ENCODE assay signal across 8 mouse cellular contexts in genomic region chr3:97867221-97868023, GRCm38 (mm10). TPM values are rescaled to one million over a fixed set of nuclear protein-coding genes. Genes with fewer than 3 reads are reported as not detected.
DNase-seq lines count a peak whose midpoint lies in the region; ATAC-seq and TF ChIP-seq lines count a peak whose summit lies in the region.

No protein-coding gene starts in this region.

- peaks cover 2% of the 10 kb centered on the region; the same call in 1 of the 2 replicates for H3K4me1 ChIP-seq in cerebellum, adult 2 months (ENCODE audit: control insufficient read depth, insufficient read depth, low read length)
- H3K4me1 ChIP-seq in limb, embryonic 12.5 days (replicated peaks): peaks cover 12% of the 10 kb centered on the region
- H3K4me1 ChIP-seq in neural tube, embryonic 13.5 days (replicated peaks): peaks cover 11% of the 10 kb centered on the region

- peak; percentile 25 to 39; a peak in 3 of 4 replicates for ATAC-seq in hematopoietic stem cell, adult 5-6 weeks (replicated peaks in 1 of 2; ENCODE audit: insufficient read depth in 1 of 2, low FRiP score in 2 of 2, low TSS enrichment in 1 of 2, low read depth in 1 of 2, poor library complexity in 2 of 2, severe bottlenecking in 2 of 2)
- peak; percentile 47; the same call in 1 of the 2 replicates for ATAC-seq in limb, embryonic 12.5 days (ENCODE audit: insufficient number of reproducible peaks, insufficient read depth, low FRiP score, low TSS enrichment, low read depth)
- ATAC-seq in neural tube, embryonic 13.5 days (ENCODE audit: low read depth): peak; percentile 79

- peak in 1 of 2 experiments; percentile 36 for DNase-seq in cerebellum, adult 2 months
- DNase-seq in cerebellum, adult 11-12 months: no peak
- DNase-seq in urinary bladder, postnatal 14 days (ENCODE audit: low spot score): peak; percentile 4
- no peak for DNase-seq in urinary bladder, postnatal 4 days (ENCODE audit: low spot score in 2 of 2)
- DNase-seq in natural killer cell, adult 2 months (ENCODE audit: low spot score in 2 of 2): no peak

- H3K36me3 ChIP-seq in limb, embryonic 12.5 days: no peaks in the 10 kb centered on the region
- no peaks in the 10 kb centered on the region for H3K36me3 ChIP-seq in neural tube, embryonic 13.5 days

- peak overlapping the region; percentile 76 for H3K4me3 ChIP-seq in cerebellum, adult 2 months (replicated peaks; ENCODE audit: insufficient read depth, low read depth, low read length)
- peak overlapping the region; percentile 52 for H3K4me3 ChIP-seq in limb, embryonic 12.5 days (replicated peaks)
- peak overlapping the region; percentile 54 for H3K4me3 ChIP-seq in neural tube, embryonic 13.5 days

- WGBS in cerebellum, adult 2 months: 9% methylated on average over 28 of the region's 28 CpGs
- WGBS in limb, embryonic 12.5 days: 3% methylated on average over 28 of the region's 28 CpGs
- 3% methylated on average over 27 of the region's 28 CpGs for WGBS in neural tube, embryonic 13.5 days

- no peak for TF ChIP-seq POLR2A in cerebellum, adult 2 months (IDR thresholded peaks at IDR 0.05; ENCODE audit: borderline replicate concordance, insufficient read depth, low read length)

- H3K27me3 ChIP-seq in cerebellum, adult 2 months (ENCODE audit: control insufficient read depth, insufficient read depth, low read length): no peaks in the 10 kb centered on the region
- H3K27me3 ChIP-seq in limb, embryonic 12.5 days: peaks cover 51% of the 10 kb centered on the region
- H3K27me3 ChIP-seq in neural tube, embryonic 13.5 days: peaks cover 39% of the 10 kb centered on the region

- H3K9ac ChIP-seq in limb, embryonic 12.5 days (replicated peaks): peak overlapping the region; percentile 61
- peak overlapping the region; percentile 75 for H3K9ac ChIP-seq in neural tube, embryonic 13.5 days

- H3K27ac ChIP-seq in cerebellum, adult 2 months (ENCODE audit: insufficient read depth, low read length): peak overlapping the region; percentile 31; the same call in 1 of the 2 replicates
- H3K27ac ChIP-seq in limb, embryonic 12.5 days: no peak overlapping the region
- H3K27ac ChIP-seq in neural tube, embryonic 13.5 days (replicated peaks): peak overlapping the region; percentile 33

- H3K9me3 ChIP-seq in limb, embryonic 12.5 days: no peaks in the 10 kb centered on the region
- H3K9me3 ChIP-seq in neural tube, embryonic 13.5 days: no peaks in the 10 kb centered on the region

- H3K4me2 ChIP-seq in limb, embryonic 12.5 days: peak overlapping the region; percentile 96
- peak overlapping the region; percentile 83 for H3K4me2 ChIP-seq in neural tube, embryonic 13.5 days

- no peak for TF ChIP-seq CTCF in cerebellum, adult 2 months (IDR thresholded peaks at IDR 0.05; ENCODE audit: borderline replicate concordance, insufficient read depth, low read depth, low read length)

RNA-seq across cellular contexts. Expression of gene Pde4dip, which starts 21.1 kb away (rescaled TPM):
- polyA plus RNA-seq in cerebellum, adult 2 months (2012; rRNA removed): 88.6 and 93.9 TPM in 2 replicates
- 9.7 and 12.9 TPM in 2 replicates for total RNA-seq in hematopoietic stem cell, adult 5-6 weeks (2017)
- 31.9 and 35.8 TPM in 2 replicates for polyA plus RNA-seq in limb, embryonic 12.5 days (2016; fragmentation: Nextera tagmentation; extraction: Ambion mirVana)
- polyA plus RNA-seq in neural tube, embryonic 13.5 days (2015; fragmentation: Nextera tagmentation; extraction: Ambion mirVana): 62.7 and 66.6 TPM in 2 replicates

RNA-seq across cellular contexts. Expression of gene Sec22b, which starts 33.6 kb away (rescaled TPM):
- 69.9 and 70.5 TPM in 2 replicates for polyA plus RNA-seq in cerebellum, adult 2 months (2012; rRNA removed)
- total RNA-seq in hematopoietic stem cell, adult 5-6 weeks (2017): 44.5 and 57.4 TPM in 2 replicates
- 122 and 130 TPM in 2 replicates for polyA plus RNA-seq in limb, embryonic 12.5 days (2016; fragmentation: Nextera tagmentation; extraction: Ambion mirVana)
- polyA plus RNA-seq in neural tube, embryonic 13.5 days (2015; fragmentation: Nextera tagmentation; extraction: Ambion mirVana): 106 and 111 TPM in 2 replicates
